Mouse (Mus musculus) embryonic facial prominence, embryonic 11.5 days (tissue): Measurements from ENCODE around the gene Gm7137. TPM values are rescaled to one million over a fixed set of nuclear protein-coding genes. Genes with fewer than 3 reads are reported as not detected.
"Not testable (repeated sequence)": the region's sequence is repeated elsewhere in the genome, so short reads cannot be mapped to it uniquely, and the experiment has no call there.

ENCODE experiments used
- ATAC-seq: fragments of 200-750 bp; cut with Nextera tagmentation; replicated peaks from 2 replicates; pipeline ENCODE4 v1.8.0; 2017; ENCODE audit warnings: low read depth; ENCODE audit not compliant: insufficient number of reproducible peaks, low FRiP score, low TSS enrichment
- DNase-seq: peaks from one replicate; pipeline ENCODE4 v3.0.0-alpha.2; 2015; ENCODE audit warnings: low spot score
- H3K27ac ChIP-seq: fragments of 300-500 bp; sonication (generic); replicated peaks from 2 replicates; pipeline ENCODE4 v1.5.1; 2014; ENCODE audit warnings: mild to moderate bottlenecking, low read depth, low read length, control low read depth
- H3K27me3 ChIP-seq: fragments of 300-500 bp; sonication (generic); 2 replicates; pipeline ENCODE4 v1.6.1; 2014; ENCODE audit warnings: mild to moderate bottlenecking, low read length, moderate library complexity, mixed read lengths; ENCODE audit not compliant: control insufficient read depth, insufficient read depth
- H3K36me3 ChIP-seq: fragments of 300-500 bp; sonication (generic); replicated peaks from 2 replicates; pipeline ENCODE4 v1.6.1; 2014; ENCODE audit warnings: low read depth, mild to moderate bottlenecking, low read length, moderate library complexity, mixed read lengths; ENCODE audit not compliant: control insufficient read depth, insufficient read depth
- H3K4me1 ChIP-seq: fragments of 300-500 bp; sonication (generic); 2 replicates; pipeline ENCODE4 v1.6.1; 2014; ENCODE audit warnings: low read length, mixed read lengths; ENCODE audit not compliant: control insufficient read depth, insufficient read depth
- H3K4me2 ChIP-seq: fragments of 300-500 bp; sonication (generic); 2 replicates; pipeline ENCODE4 v1.6.1; 2014; ENCODE audit warnings: low read depth, mild to moderate bottlenecking, control low read depth, low read length, moderate library complexity
- H3K4me3 ChIP-seq: fragments of 300-500 bp; sonication (generic); 2 replicates; pipeline ENCODE4 v1.5.1; 2014; ENCODE audit warnings: low read depth, low read length, control low read depth
- H3K9ac ChIP-seq: fragments of 300-500 bp; sonication (generic); replicated peaks from 2 replicates; pipeline ENCODE4 v1.6.1; 2014; ENCODE audit warnings: mild to moderate bottlenecking, control low read depth, low read length
- H3K9me3 ChIP-seq: fragments of 300-500 bp; sonication (generic); replicated peaks from 2 replicates; pipeline ENCODE4 v1.6.1; 2016; ENCODE audit warnings: mild to moderate bottlenecking, low read length, inconsistent platforms, mixed read lengths; ENCODE audit not compliant: control insufficient read depth
- WGBS: fragments of 180-500 bp; shearing (Covaris S2); extraction: QIAGEN DNeasy Blood & Tissue Kit; methylation state at CpG from one replicate; pipeline ENCODE4 v1.1.7; 2014; 5-methylcytosine and 5-hydroxymethylcytosine counted together
- polyA plus RNA-seq: library from polyadenylated mRNA; unstranded; fragments of >200 nt; fragmentation: Nextera tagmentation; extraction: Ambion mirVana; gene quantifications from 2 replicates; pipeline ENCODE4 v1.2.1, GENCODE M21; 2014

Gm7137 gene
- polyA plus RNA-seq, 1 experiment from 2014 or later = not detected

DNA sequence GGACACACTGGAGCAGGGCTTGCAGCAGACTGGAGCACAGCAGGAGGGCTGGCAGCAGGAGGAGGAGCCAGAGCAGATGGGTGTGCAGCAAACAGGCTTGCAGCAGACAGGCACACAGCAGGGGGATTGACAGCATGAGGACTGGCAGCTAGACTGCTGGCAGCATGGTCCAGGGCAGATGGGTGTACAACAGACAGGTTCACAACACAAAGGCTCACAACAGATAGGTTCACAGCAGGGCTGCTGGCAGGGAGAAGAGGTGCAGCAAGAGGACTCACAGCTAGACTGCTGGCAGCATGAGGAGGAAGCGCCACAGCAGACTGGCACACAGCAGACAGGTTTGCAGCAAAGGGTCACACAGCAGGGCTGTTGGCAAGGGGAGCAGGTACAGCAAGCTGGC lies 37.3 kb downstream of the Gm7137 start:
- H3K27ac ChIP-seq, H3K4me2 ChIP-seq, H3K9ac ChIP-seq, H3K4me1 ChIP-seq, H3K36me3 ChIP-seq, DNase-seq, H3K27me3 ChIP-seq, ATAC-seq, H3K9me3 ChIP-seq, H3K4me3 ChIP-seq: not testable (repeated sequence)
- WGBS = 82% methylated on average over 1 of the region's 1 CpGs

GRCm38 (mm10) chr10:77741924-77742688 lies 45.9 kb downstream of the Gm7137 start, which contains the start of gene Gm18596:
Gm18596 (minus strand) TSS chr10:77742638.
- not testable (repeated sequence) for H3K9ac ChIP-seq, ATAC-seq, H3K36me3 ChIP-seq, DNase-seq, H3K9me3 ChIP-seq, H3K27ac ChIP-seq, H3K4me1 ChIP-seq, H3K4me2 ChIP-seq, H3K4me3 ChIP-seq, H3K27me3 ChIP-seq
- 52% methylated on average over 4 of the region's 5 CpGs for WGBS

- no peaks in the 10 kb centered on the region for H3K4me1 ChIP-seq
- no peak for ATAC-seq
- H3K27ac ChIP-seq = no peak overlapping the region
- H3K36me3 ChIP-seq = no peaks in the 10 kb centered on the region
- H3K4me3 ChIP-seq = no peak overlapping the region
- H3K9me3 ChIP-seq = no peaks in the 10 kb centered on the region
- no peak for DNase-seq
- H3K27me3 ChIP-seq = no peaks in the 10 kb centered on the region
- WGBS = 86% methylated on average over 4 of the region's 4 CpGs
- no peak overlapping the region for H3K9ac ChIP-seq
- no peak overlapping the region for H3K4me2 ChIP-seq
Measured at GRCm38 (mm10) chr10:77738929-77739328, 49.1 kb downstream of the Gm7137 start.

Other genes starting within 250 kb of the Gm7137 start
- gene Pttg1ip, start 206.5 kb downstream of the Gm7137 start, polyA plus RNA-seq = 89.2 and 95.6 TPM in 2 replicates
- gene Sumo3, start 182.1 kb downstream of the Gm7137 start, polyA plus RNA-seq = 382 and 410 TPM in 2 replicates
- gene Gm49325, start 182.0 kb downstream of the Gm7137 start, polyA plus RNA-seq = 1.6 TPM in 1 of 2 replicates, not detected in the other
- 41.2 and 44.1 TPM in 2 replicates for gene Ube2g2, start 165.9 kb downstream of the Gm7137 start, polyA plus RNA-seq
- 0.39 and 0.64 TPM in 2 replicates for gene Tspear, start 101.6 kb downstream of the Gm7137 start, polyA plus RNA-seq
- not detected in 2 replicates for gene Gm19402, start 97.4 kb downstream of the Gm7137 start, polyA plus RNA-seq
- gene Gm9508, start 91.0 kb downstream of the Gm7137 start, polyA plus RNA-seq = not detected in 2 replicates
- not detected in 2 replicates for gene Gm10272, start 81.6 kb downstream of the Gm7137 start, polyA plus RNA-seq
- gene Gm10024, start 76.7 kb downstream of the Gm7137 start, polyA plus RNA-seq = not detected in 2 replicates
- gene Gm10142, start 72.4 kb downstream of the Gm7137 start, polyA plus RNA-seq = not detected in 2 replicates
- gene Krtap12-1, start 67.6 kb downstream of the Gm7137 start, polyA plus RNA-seq = not detected in 2 replicates
- gene Gm10100, start 61.7 kb downstream of the Gm7137 start, polyA plus RNA-seq = not detected in 2 replicates
- not detected in 2 replicates for gene Gm18596, start 45.6 kb downstream of the Gm7137 start, polyA plus RNA-seq
- gene Gm9736, start 36.8 kb downstream of the Gm7137 start, polyA plus RNA-seq = not detected in 2 replicates
- gene Gm3233, start 28.5 kb downstream of the Gm7137 start, polyA plus RNA-seq = not detected in 2 replicates
- not detected in 2 replicates for gene Gm3238, start 16.9 kb downstream of the Gm7137 start, polyA plus RNA-seq
- gene Gm7138, start 11.3 kb downstream of the Gm7137 start, polyA plus RNA-seq = not detected in 2 replicates
- not detected in 2 replicates for gene Gm3250, start 5.7 kb downstream of the Gm7137 start, polyA plus RNA-seq
- not detected in 2 replicates for gene Gm9639, start 6.9 kb upstream of the Gm7137 start, polyA plus RNA-seq
- not detected in 2 replicates for gene Gm19668, start 10.9 kb upstream of the Gm7137 start, polyA plus RNA-seq
- not detected in 2 replicates for gene Gm9507, start 23.6 kb upstream of the Gm7137 start, polyA plus RNA-seq
- not detected in 2 replicates for gene Gm2696, start 26.5 kb upstream of the Gm7137 start, polyA plus RNA-seq
- gene Krtap10-4, start 38.9 kb upstream of the Gm7137 start, polyA plus RNA-seq = not detected in 2 replicates
- gene Krtap10-10, start 47.7 kb upstream of the Gm7137 start, polyA plus RNA-seq = not detected in 2 replicates
- not detected in 2 replicates for gene Gm36176, start 58.6 kb upstream of the Gm7137 start, polyA plus RNA-seq
- gene Gm10318, start 64.7 kb upstream of the Gm7137 start, polyA plus RNA-seq = not detected in 2 replicates
- not detected in 2 replicates for gene Gm3285, start 73.8 kb upstream of the Gm7137 start, polyA plus RNA-seq
- 2.2 and 2.5 TPM in 2 replicates for gene Lrrc3, start 114.3 kb upstream of the Gm7137 start, polyA plus RNA-seq
- 0.43 and 0.86 TPM in 2 replicates for gene Trpm2, start 182.4 kb upstream of the Gm7137 start, polyA plus RNA-seq
- 25.8 and 27.9 TPM in 2 replicates for gene 1810043G02Rik, start 190.3 kb upstream of the Gm7137 start, polyA plus RNA-seq
- 108 and 129 TPM in 2 replicates for gene Pfkl, start 221.9 kb upstream of the Gm7137 start, polyA plus RNA-seq